Mouse (Mus musculus): Measurements from ENCODE around the gene Slc25a45. TPM values are rescaled to one million over a fixed set of nuclear protein-coding genes. Genes with fewer than 3 reads are reported as not detected.

Slc25a45 gene
- polyA plus RNA-seq, 1 experiment from 2014 or later: 19.9 TPM

DNA sequence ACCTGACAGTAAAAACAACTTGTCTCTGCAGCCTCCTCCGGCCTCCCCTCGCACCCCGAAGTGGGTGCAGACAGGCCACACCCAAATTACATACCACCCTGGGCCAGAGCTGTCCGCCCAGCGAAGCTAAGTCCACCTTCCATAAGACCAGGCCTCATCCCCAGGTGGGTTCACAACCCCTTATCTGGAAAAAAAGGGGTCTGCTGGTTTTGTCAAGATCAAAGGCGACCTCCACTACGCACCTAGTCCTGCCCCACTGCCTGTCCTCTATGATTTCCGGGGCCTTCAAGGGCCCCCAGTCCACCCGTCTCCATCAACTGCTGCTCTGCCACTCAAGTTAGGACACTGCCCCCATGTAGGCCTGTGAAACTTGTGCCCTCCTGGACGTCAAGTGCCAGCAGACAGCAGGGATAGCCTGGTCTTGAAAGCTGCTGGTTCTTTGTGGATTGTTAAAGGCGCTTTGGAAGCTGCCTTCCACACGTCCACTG lies 32.7 kb upstream of the Slc25a45 start:
- 43% methylated on average over 12 of the region's 12 CpGs for WGBS
- no peak for TF ChIP-seq CTCF (IDR thresholded peaks at IDR 0.05; ENCODE audit: low read depth)
- Histone ChIP-seq H3K4me3 (replicated peaks; ENCODE audit: low read depth, low read length) (peak overlapping the region; percentile 65), H3K27ac (peak overlapping the region; percentile 98), H3K4me1 (replicated peaks; ENCODE audit: insufficient read depth, low read length) (peaks cover 57% of the 10 kb centered on the region), H3K9me3 (replicated peaks; ENCODE audit: low read length) (no peaks in the 10 kb centered on the region), H3K27me3 (ENCODE audit: insufficient read depth, low read length) (no peaks in the 10 kb centered on the region), H3K4me2 (ENCODE audit: low read length) (peak overlapping the region; percentile 66), H3K36me3 (ENCODE audit: insufficient read depth, low read length) (no peaks in the 10 kb centered on the region), H3K9ac (ENCODE audit: low read depth, low read length) (peak overlapping the region; percentile 76)
- DNase-seq (ENCODE audit: low spot score): no peak
- no peak for ATAC-seq (replicated peaks; ENCODE audit: low FRiP score, low read depth)

DNA sequence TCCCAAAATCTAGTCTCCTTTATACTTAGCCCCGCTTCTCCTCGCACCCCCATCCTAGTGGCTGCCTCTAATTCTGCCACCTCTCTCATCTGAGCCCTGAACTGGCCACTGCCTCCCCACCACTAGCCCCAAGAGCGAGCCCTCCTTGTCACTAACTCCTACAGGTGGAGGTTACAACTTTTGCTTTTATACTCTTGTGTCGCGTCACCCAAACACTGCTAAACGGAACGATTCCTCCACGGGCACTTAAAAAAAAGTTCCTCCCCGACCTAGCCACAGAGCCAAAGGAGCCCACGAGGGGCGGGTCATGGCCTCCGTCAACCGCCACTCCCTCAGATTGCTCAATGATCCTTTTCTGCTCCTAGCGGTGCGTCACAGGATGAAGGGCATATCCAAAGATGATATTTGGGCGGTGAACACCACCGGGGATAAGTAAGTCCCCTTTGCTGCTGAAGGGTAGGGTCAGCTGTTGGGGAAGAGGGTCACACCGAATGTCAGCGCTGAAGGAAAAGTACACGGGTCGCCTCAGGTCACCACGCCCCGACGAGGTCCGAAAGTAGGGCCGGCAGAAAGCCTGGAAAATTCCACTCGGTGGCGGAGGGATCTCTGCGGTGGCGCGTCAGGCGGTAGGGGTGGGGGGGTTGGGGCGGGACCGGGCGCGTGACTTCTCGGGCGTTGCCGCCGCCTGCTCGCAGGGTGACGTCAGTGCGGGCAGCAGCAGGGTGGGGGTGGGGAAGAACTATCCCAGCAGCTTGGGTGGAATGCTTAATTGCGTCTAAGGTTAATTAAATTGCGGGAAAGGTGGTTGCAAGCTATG lies 32.1 kb upstream of the Slc25a45 start:
- WGBS: 3% methylated on average over 45 of the region's 45 CpGs
- H3K27ac ChIP-seq: peak overlapping the region; percentile 98
- peak overlapping the region; percentile 76 for H3K9ac ChIP-seq (ENCODE audit: low read depth, low read length)
- H3K4me3 ChIP-seq (replicated peaks; ENCODE audit: low read depth, low read length): peak overlapping the region; percentile 65
- no peaks in the 10 kb centered on the region for H3K9me3 ChIP-seq (replicated peaks; ENCODE audit: low read length)
- ATAC-seq (replicated peaks; ENCODE audit: low FRiP score, low read depth) (peak; percentile 30), DNase-seq (ENCODE audit: low spot score) (peak; percentile 96)
- peaks cover 59% of the 10 kb centered on the region for H3K4me1 ChIP-seq (replicated peaks; ENCODE audit: insufficient read depth, low read length)
- H3K27me3 ChIP-seq (ENCODE audit: insufficient read depth, low read length): no peaks in the 10 kb centered on the region
- H3K4me2 ChIP-seq (ENCODE audit: low read length): peak overlapping the region; percentile 66
- no peaks in the 10 kb centered on the region for H3K36me3 ChIP-seq (ENCODE audit: insufficient read depth, low read length)
- no peak; the same call in 1 of the 2 replicates for TF ChIP-seq CTCF (IDR thresholded peaks at IDR 0.05; ENCODE audit: low read depth)

DNA sequence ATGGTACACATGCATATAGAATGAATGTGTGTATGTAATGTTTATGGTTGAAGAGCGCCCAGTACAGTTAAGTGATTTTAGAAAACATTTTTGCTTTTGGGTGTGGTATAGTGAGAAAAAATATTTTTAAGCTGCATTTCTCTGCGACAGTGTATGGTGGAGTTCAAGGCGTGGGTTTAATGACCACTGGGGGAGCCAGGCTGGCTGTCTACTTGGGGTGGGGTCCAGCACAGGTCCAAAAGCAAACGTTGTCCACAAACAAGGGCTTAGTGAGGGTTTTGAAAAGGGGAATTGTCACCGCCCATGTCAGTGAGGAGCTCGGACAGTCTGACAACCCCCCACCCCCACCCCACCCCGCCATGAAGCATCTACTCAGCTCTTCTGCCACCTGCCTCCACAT lies 31.5 kb upstream of the Slc25a45 start:
- ATAC-seq (replicated peaks; ENCODE audit: low FRiP score, low read depth): peak; percentile 4
- WGBS: under 1% methylated on average over 7 of the region's 7 CpGs
- H3K4me2 ChIP-seq (ENCODE audit: low read length): peak overlapping the region; percentile 66
- peak overlapping the region; percentile 98 for H3K27ac ChIP-seq
- no peaks in the 10 kb centered on the region for H3K27me3 ChIP-seq (ENCODE audit: insufficient read depth, low read length)
- H3K4me3 ChIP-seq (replicated peaks; ENCODE audit: low read depth, low read length): peak overlapping the region; percentile 65
- no peak for TF ChIP-seq CTCF (IDR thresholded peaks at IDR 0.05; ENCODE audit: low read depth)
- DNase-seq (ENCODE audit: low spot score): no peak
- no peaks in the 10 kb centered on the region for H3K36me3 ChIP-seq (ENCODE audit: insufficient read depth, low read length)
- no peaks in the 10 kb centered on the region for H3K9me3 ChIP-seq (replicated peaks; ENCODE audit: low read length)
- peak overlapping the region; percentile 47 for H3K9ac ChIP-seq (ENCODE audit: low read depth, low read length)
- H3K4me1 ChIP-seq (replicated peaks; ENCODE audit: insufficient read depth, low read length): peaks cover 57% of the 10 kb centered on the region

DNA sequence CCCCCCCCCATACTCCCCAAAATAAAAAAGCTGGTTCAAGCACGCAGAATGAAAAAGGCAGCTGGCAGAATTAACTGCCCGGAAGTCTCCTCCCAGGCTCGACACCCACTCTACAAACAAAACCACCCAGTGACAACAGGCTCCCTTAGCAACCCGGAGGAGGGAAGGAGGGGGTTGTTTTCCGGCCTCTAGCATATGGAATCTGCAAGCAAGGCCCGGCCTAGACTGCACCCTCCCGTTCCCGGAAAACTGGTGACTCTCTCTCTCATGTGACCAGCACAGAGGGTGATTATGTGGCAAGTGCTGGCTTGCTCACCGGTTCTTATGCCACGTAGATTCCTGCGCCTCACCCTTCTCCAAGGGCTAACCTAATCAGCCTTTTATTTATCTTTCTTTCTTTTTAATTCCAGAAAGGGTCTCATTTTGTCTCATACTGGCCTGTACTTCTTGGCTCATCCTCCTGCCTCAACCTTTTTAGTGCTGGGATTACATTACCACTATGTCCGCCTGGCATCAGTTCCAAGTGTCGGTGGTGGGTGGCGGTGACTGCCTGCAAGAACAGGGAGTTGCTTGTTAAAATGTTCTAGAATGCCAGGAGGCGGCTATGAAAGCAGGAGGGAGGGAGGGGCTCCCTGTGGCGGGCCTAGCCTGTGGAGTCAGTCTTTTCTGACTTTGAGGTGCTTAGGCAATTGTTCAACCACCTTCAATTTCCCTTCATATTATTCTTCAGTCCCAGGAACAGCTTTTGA lies 30.9 kb upstream of the Slc25a45 start:
- Histone ChIP-seq H3K4me2 (ENCODE audit: low read length) (peak overlapping the region; percentile 66), H3K9me3 (replicated peaks; ENCODE audit: low read length) (no peaks in the 10 kb centered on the region), H3K27me3 (ENCODE audit: insufficient read depth, low read length) (no peaks in the 10 kb centered on the region), H3K9ac (ENCODE audit: low read depth, low read length) (peak overlapping the region; percentile 47; the same call in 1 of the 2 replicates), H3K4me1 (replicated peaks; ENCODE audit: insufficient read depth, low read length) (peaks cover 52% of the 10 kb centered on the region), H3K27ac (peak overlapping the region; percentile 98), H3K4me3 (replicated peaks; ENCODE audit: low read depth, low read length) (peak overlapping the region; percentile 65), H3K36me3 (ENCODE audit: insufficient read depth, low read length) (0 out of 2 replicates have a peak, but pooled peaks cover 4% of the 10 kb centered on the region)
- ATAC-seq (replicated peaks; ENCODE audit: low FRiP score, low read depth) (peak; percentile 60), DNase-seq (ENCODE audit: low spot score) (peak; percentile 99)
- WGBS: 3% methylated on average over 16 of the region's 16 CpGs
- TF ChIP-seq CTCF (IDR thresholded peaks at IDR 0.05; ENCODE audit: low read depth): no peak

DNA sequence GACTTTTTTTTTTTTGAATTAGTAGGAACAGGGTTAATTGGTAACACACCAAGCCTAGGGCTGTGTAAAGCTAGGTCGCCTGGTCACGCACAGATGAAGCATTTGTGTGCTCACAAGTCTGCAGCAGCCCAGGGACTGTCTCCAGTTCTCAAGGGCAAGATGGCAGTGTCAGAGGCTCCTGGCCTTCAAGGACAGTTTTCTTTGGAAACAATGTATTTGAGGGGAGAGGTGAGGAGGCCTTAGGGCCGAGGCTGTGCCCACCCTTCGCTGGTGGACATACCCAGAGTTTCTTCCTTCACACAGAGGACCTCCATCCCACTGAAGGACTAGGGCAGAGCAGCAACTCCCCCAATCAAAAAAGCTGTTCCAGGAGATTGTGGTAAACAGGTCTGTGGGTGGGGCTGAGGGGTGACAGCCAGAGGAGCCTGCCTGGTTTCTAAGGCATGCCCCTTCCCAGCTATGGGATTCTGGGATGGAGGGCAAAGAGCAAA lies 30.3 kb upstream of the Slc25a45 start:
- no peak for TF ChIP-seq CTCF (IDR thresholded peaks at IDR 0.05; ENCODE audit: low read depth)
- 44% methylated on average over 4 of the region's 4 CpGs for WGBS
- Histone ChIP-seq H3K9ac (ENCODE audit: low read depth, low read length) (peak overlapping the region; percentile 61), H3K9me3 (replicated peaks; ENCODE audit: low read length) (no peaks in the 10 kb centered on the region), H3K36me3 (ENCODE audit: insufficient read depth, low read length) (peaks cover 9% of the 10 kb centered on the region; the same call in 1 of the 2 replicates), H3K27ac (peak overlapping the region; percentile 98), H3K4me3 (replicated peaks; ENCODE audit: low read depth, low read length) (no peak overlapping the region), H3K4me1 (replicated peaks; ENCODE audit: insufficient read depth, low read length) (peaks cover 51% of the 10 kb centered on the region), H3K27me3 (ENCODE audit: insufficient read depth, low read length) (no peaks in the 10 kb centered on the region), H3K4me2 (ENCODE audit: low read length) (peak overlapping the region; percentile 66)
- 0 out of 2 replicates have a peak, but pooled peaks have one; percentile 2 for ATAC-seq (replicated peaks; ENCODE audit: low FRiP score, low read depth)
- DNase-seq (ENCODE audit: low spot score): no peak

Measured in kidney, postnatal 0 days (tissue).